Mouse (Mus musculus) kidney, postnatal 0 days (tissue): ENCODE measurements around the gene Abhd11. TPM values are rescaled to one million over a fixed set of nuclear protein-coding genes. Genes with fewer than 3 reads are reported as not detected.
"Not testable (repeated sequence)": the region's sequence is repeated elsewhere in the genome, so short reads cannot be mapped to it uniquely, and the experiment has no call there.

ENCODE experiments used
- ATAC-seq: fragments of 200-750 bp; cut with Nextera tagmentation; replicated peaks from 2 replicates; pipeline ENCODE4 v1.8.0; 2017; ENCODE audit warnings: low read depth, moderate number of reproducible peaks, moderate TSS enrichment, moderate library complexity; ENCODE audit not compliant: low FRiP score
- DNase-seq: peaks from one replicate; pipeline ENCODE4 v3.0.0-alpha.2; 2016; ENCODE audit warnings: low spot score
- H3K27ac ChIP-seq: fragments of 300-500 bp; sonication (generic); 2 replicates; pipeline ENCODE4 v1.5.1; 2014; ENCODE audit warnings: mild to moderate bottlenecking
- H3K27me3 ChIP-seq: fragments of 300-500 bp; sonication (generic); 2 replicates; pipeline ENCODE4 v1.6.1; 2014; ENCODE audit warnings: low read length, mixed read lengths; ENCODE audit not compliant: insufficient read depth
- H3K36me3 ChIP-seq: fragments of 300-500 bp; sonication (generic); 2 replicates; pipeline ENCODE4 v1.6.1; 2014; ENCODE audit warnings: low read length, mixed read lengths; ENCODE audit not compliant: insufficient read depth
- H3K4me1 ChIP-seq: fragments of 300-500 bp; sonication (generic); replicated peaks from 2 replicates; pipeline ENCODE4 v1.6.1; 2014; ENCODE audit warnings: antibody characterized with exemption, low read length, mixed read lengths; ENCODE audit not compliant: insufficient read depth
- H3K4me2 ChIP-seq: fragments of 300-500 bp; sonication (generic); 2 replicates; pipeline ENCODE4 v1.6.1; 2014; ENCODE audit warnings: mild to moderate bottlenecking, low read length, moderate library complexity, mixed read lengths
- H3K4me3 ChIP-seq: fragments of 300-500 bp; sonication (generic); replicated peaks from 2 replicates; pipeline ENCODE4 v1.5.1; 2014; ENCODE audit warnings: low read depth, low read length
- H3K9ac ChIP-seq: fragments of 300-500 bp; sonication (generic); 2 replicates; pipeline ENCODE4 v1.6.1; 2014; ENCODE audit warnings: low read depth, low read length
- H3K9me3 ChIP-seq: fragments of 300-500 bp; sonication (generic); replicated peaks from 2 replicates; pipeline ENCODE4 v1.6.1; 2016; ENCODE audit warnings: low read length, inconsistent platforms, mixed read lengths
- CTCF ChIP-seq: IDR thresholded peaks from 2 replicates; pipeline ENCODE4 v1.5.1; 2016; ENCODE audit warnings: antibody characterized with exemption, low read depth, mild to moderate bottlenecking, moderate library complexity
- WGBS: fragments of 180-500 bp; shearing (Covaris S2); extraction: QIAGEN DNeasy Blood & Tissue Kit; methylation state at CpG from one replicate; pipeline ENCODE4 v1.1.7; 2014; 5-methylcytosine and 5-hydroxymethylcytosine counted together
- polyA plus RNA-seq: library from polyadenylated mRNA; unstranded; fragments of >200 nt; fragmentation: Nextera tagmentation; extraction: Ambion mirVana; gene quantifications from 2 replicates; pipeline ENCODE4 v1.2.1, GENCODE M21; 2015

Abhd11 gene
- polyA plus RNA-seq: 93.7 and 94.5 TPM in 2 replicates

- Histone ChIP-seq H3K27me3 (no peaks in the 10 kb centered on the region), H3K4me2 (peak within 1 kb of the TSS; percentile 72), H3K27ac (peak within 1 kb of the TSS; percentile 96), H3K9me3 (no peaks in the 10 kb centered on the region), H3K4me3 (peak within 1 kb of the TSS; percentile 54), H3K36me3 (no peaks in the 10 kb centered on the region), H3K9ac (peak within 1 kb of the TSS; percentile 63), H3K4me1 (peaks cover 6% of the 10 kb centered on the region; the same call in 1 of the 2 replicates)
- ATAC-seq: peak; percentile 88
- WGBS: under 1% methylated on average over 52 of the region's 52 CpGs
- DNase-seq: peak; percentile 100
- peak; percentile 45 for TF ChIP-seq CTCF
These were observed at the start of gene Abhd11 for GRCm38 (mm10) chr5:135008671-135009589. Abhd11 (plus strand) TSS chr5:135009152.

GRCm38 (mm10) chr5:134960430-134960829 is 48.5 kb upstream of the Abhd11 start:
- ATAC-seq: no peak
- no peak for TF ChIP-seq CTCF
- H3K4me1 ChIP-seq: no peaks in the 10 kb centered on the region

GRCm38 (mm10) chr5:134961519-134961918 is 47.4 kb upstream of the Abhd11 start:
- no peak for TF ChIP-seq CTCF
- WGBS: 87% methylated on average over 2 of the region's 2 CpGs

More at GRCm38 (mm10) chr5:134960430-134960829, 48.5 kb upstream of the Abhd11 start:
- H3K27me3 ChIP-seq: no peaks in the 10 kb centered on the region
- 0 out of 2 replicates have a peak overlapping the region, but pooled peaks have one; percentile 39 for H3K27ac ChIP-seq
- no peaks in the 10 kb centered on the region for H3K9me3 ChIP-seq
- 65% methylated on average over 2 of the region's 2 CpGs for WGBS
- H3K4me2 ChIP-seq: no peak overlapping the region
- H3K4me3 ChIP-seq: no peak overlapping the region
- DNase-seq: no peak
- H3K9ac ChIP-seq: no peak overlapping the region
- H3K36me3 ChIP-seq: no peaks in the 10 kb centered on the region

GRCm38 (mm10) chr5:134963546-134963945 is 45.4 kb upstream of the Abhd11 start:
- peak; percentile 29; the same call in 1 of the 2 replicates for TF ChIP-seq CTCF
- 13% methylated on average over 5 of the region's 5 CpGs for WGBS
- DNase-seq: peak; percentile 64
- no peak for ATAC-seq
- Histone ChIP-seq H3K27me3 (no peaks in the 10 kb centered on the region), H3K36me3 (no peaks in the 10 kb centered on the region), H3K9ac (no peak overlapping the region), H3K4me3 (no peak overlapping the region), H3K4me2 (no peak overlapping the region), H3K9me3 (no peaks in the 10 kb centered on the region), H3K27ac (no peak overlapping the region), H3K4me1 (0 out of 2 replicates have a peak, but pooled peaks cover 3% of the 10 kb centered on the region)

More at GRCm38 (mm10) chr5:134961519-134961918, 47.4 kb upstream of the Abhd11 start:
- Histone ChIP-seq H3K27ac (no peak overlapping the region), H3K4me2 (no peak overlapping the region), H3K36me3 (no peaks in the 10 kb centered on the region), H3K9ac (no peak overlapping the region), H3K9me3 (no peaks in the 10 kb centered on the region), H3K27me3 (no peaks in the 10 kb centered on the region), H3K4me1 (0 out of 2 replicates have a peak, but pooled peaks cover 3% of the 10 kb centered on the region), H3K4me3 (no peak overlapping the region)
- ATAC-seq (no peak), DNase-seq (no peak)

GRCm38 (mm10) chr5:134964655-134965054 is 44.3 kb upstream of the Abhd11 start:
- H3K4me2 ChIP-seq, H3K4me3 ChIP-seq, H3K9me3 ChIP-seq, H3K27ac ChIP-seq, DNase-seq, ATAC-seq, H3K36me3 ChIP-seq, H3K4me1 ChIP-seq, H3K27me3 ChIP-seq, H3K9ac ChIP-seq: not testable (repeated sequence)
- TF ChIP-seq CTCF: peak; percentile 12; the same call in 1 of the 2 replicates

GRCm38 (mm10) chr5:134965473-134965851 is 43.5 kb upstream of the Abhd11 start:
- Histone ChIP-seq H3K4me1 (0 out of 2 replicates have a peak, but pooled peaks cover 3% of the 10 kb centered on the region), H3K9ac (0 out of 2 replicates have a peak overlapping the region, but pooled peaks have one; percentile 35), H3K9me3 (no peaks in the 10 kb centered on the region), H3K27me3 (no peaks in the 10 kb centered on the region), H3K36me3 (no peaks in the 10 kb centered on the region), H3K4me2 (peak overlapping the region; percentile 61), H3K4me3 (peak overlapping the region; percentile 18), H3K27ac (peak overlapping the region; percentile 60)
- DNase-seq (peak; percentile 90), ATAC-seq (peak; percentile 35; the same call in 1 of the 2 replicates)
- WGBS: 6% methylated on average over 10 of the region's 10 CpGs
- TF ChIP-seq CTCF: peak; percentile 92
